Mouse (Mus musculus): ENCODE measurements around the gene Cubn. TPM values are rescaled to one million over a fixed set of nuclear protein-coding genes. Genes with fewer than 3 reads are reported as not detected.
A peak's percentile ranks its signal among the peaks of the same experiment; 100 is the strongest.

Cubn gene
- polyA plus RNA-seq, 1 experiment from 2014 or later, result 13.5 TPM

DNA sequence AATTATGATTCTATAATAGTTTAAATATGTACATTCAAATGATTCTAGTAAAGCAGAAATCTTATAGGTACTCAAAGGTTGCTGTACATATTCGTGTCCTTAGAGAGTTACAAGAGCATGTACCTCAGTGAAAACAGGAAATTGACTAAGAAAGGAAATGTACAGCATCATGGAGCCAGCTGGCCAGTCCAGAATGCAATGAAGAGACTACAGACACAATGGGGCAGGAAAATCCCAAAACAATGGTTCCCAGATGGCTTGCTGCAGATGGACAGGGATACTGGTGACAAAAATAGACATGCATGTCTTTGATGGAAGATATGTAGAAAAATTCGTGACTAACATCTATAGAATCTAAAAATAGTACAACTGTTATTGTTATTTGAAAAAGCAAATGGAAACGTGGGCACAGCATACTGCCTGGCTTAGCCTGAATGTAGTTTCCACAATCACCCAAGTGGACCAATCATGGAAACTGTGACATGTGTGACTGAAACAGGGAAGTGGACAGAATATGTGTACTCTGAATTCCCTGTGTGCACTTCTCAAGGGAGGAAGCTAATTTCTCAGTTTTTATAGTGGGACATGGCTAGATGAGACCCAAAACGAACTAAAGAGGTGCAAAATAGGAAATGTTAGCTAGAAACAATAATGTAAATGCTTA is 161.7 kb downstream of the Cubn start:
- Histone ChIP-seq H3K27ac (no peak overlapping the region), H3K27me3 (ENCODE audit: insufficient read depth, low read length) (no peaks in the 10 kb centered on the region), H3K4me1 (replicated peaks; ENCODE audit: insufficient read depth, low read length) (no peaks in the 10 kb centered on the region), H3K9ac (ENCODE audit: low read depth, low read length) (no peak overlapping the region), H3K4me2 (ENCODE audit: low read length) (no peak overlapping the region), H3K4me3 (replicated peaks; ENCODE audit: low read depth, low read length) (no peak overlapping the region), H3K9me3 (replicated peaks; ENCODE audit: low read length) (no peaks in the 10 kb centered on the region), H3K36me3 (ENCODE audit: insufficient read depth, low read length) (no peaks in the 10 kb centered on the region)
- ATAC-seq (replicated peaks; ENCODE audit: low FRiP score, low read depth), result no peak
- 55% methylated on average over 4 of the region's 4 CpGs for WGBS
- TF ChIP-seq CTCF (IDR thresholded peaks at IDR 0.05; ENCODE audit: low read depth), result no peak
- peak; percentile 46 for DNase-seq (ENCODE audit: low spot score)

- no peak for DNase-seq (ENCODE audit: low spot score)
- Histone ChIP-seq H3K4me3 (replicated peaks; ENCODE audit: low read depth, low read length) (no peak overlapping the region), H3K9me3 (replicated peaks; ENCODE audit: low read length) (no peaks in the 10 kb centered on the region), H3K4me1 (replicated peaks; ENCODE audit: insufficient read depth, low read length) (no peaks in the 10 kb centered on the region), H3K27me3 (ENCODE audit: insufficient read depth, low read length) (no peaks in the 10 kb centered on the region), H3K27ac (no peak overlapping the region), H3K36me3 (ENCODE audit: insufficient read depth, low read length) (no peaks in the 10 kb centered on the region), H3K4me2 (ENCODE audit: low read length) (no peak overlapping the region), H3K9ac (ENCODE audit: low read depth, low read length) (no peak overlapping the region)
- ATAC-seq (replicated peaks; ENCODE audit: low FRiP score, low read depth), result no peak
- WGBS, result 78% methylated on average over 3 of the region's 3 CpGs
- no peak for TF ChIP-seq CTCF (IDR thresholded peaks at IDR 0.05; ENCODE audit: low read depth)
Measured at GRCm38 (mm10) chr2:13303376-13303775, 188.2 kb downstream of the Cubn start.

- H3K4me1 ChIP-seq (replicated peaks; ENCODE audit: insufficient read depth, low read length), result no peaks in the 10 kb centered on the region
- no peaks in the 10 kb centered on the region for H3K36me3 ChIP-seq (ENCODE audit: insufficient read depth, low read length)
- TF ChIP-seq CTCF (IDR thresholded peaks at IDR 0.05; ENCODE audit: low read depth), result peak; percentile 72
- H3K9ac ChIP-seq (ENCODE audit: low read depth, low read length), result no peak overlapping the region
- no peak for ATAC-seq (replicated peaks; ENCODE audit: low FRiP score, low read depth)
- H3K4me2 ChIP-seq (ENCODE audit: low read length), result no peak overlapping the region
- H3K27me3 ChIP-seq (ENCODE audit: insufficient read depth, low read length), result no peaks in the 10 kb centered on the region
- H3K27ac ChIP-seq, result no peak overlapping the region
- no peak overlapping the region for H3K4me3 ChIP-seq (replicated peaks; ENCODE audit: low read depth, low read length)
- no peaks in the 10 kb centered on the region for H3K9me3 ChIP-seq (replicated peaks; ENCODE audit: low read length)
- DNase-seq (ENCODE audit: low spot score), result peak; percentile 73
- 36% methylated on average over 3 of the region's 3 CpGs for WGBS
Measured at GRCm38 (mm10) chr2:13299031-13299430, 192.6 kb downstream of the Cubn start.

DNA sequence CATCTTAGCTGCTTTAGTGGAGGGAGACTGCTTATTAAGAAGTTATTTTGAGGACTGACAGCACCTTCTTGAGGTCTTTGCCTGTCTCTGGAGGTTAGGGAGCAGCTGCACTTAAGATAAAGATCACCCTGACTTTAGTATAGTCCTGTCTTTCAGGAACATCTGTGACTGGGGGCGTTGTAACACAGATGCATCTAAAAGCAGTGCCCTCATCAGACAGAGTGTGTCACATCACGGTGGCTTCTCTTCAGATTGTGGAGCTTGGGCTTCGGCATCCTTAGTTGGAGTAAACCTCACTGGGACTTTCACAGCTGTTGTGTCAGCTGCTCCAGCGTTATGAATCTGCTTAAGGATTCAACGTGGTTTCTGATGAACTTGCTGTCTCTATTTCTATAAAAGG is 193.9 kb downstream of the Cubn start:
- DNase-seq (ENCODE audit: low spot score) (no peak), ATAC-seq (replicated peaks; ENCODE audit: low FRiP score, low read depth) (no peak)
- Histone ChIP-seq H3K9me3 (replicated peaks; ENCODE audit: low read length) (no peaks in the 10 kb centered on the region), H3K36me3 (ENCODE audit: insufficient read depth, low read length) (no peaks in the 10 kb centered on the region), H3K4me3 (replicated peaks; ENCODE audit: low read depth, low read length) (no peak overlapping the region), H3K27ac (no peak overlapping the region), H3K27me3 (ENCODE audit: insufficient read depth, low read length) (no peaks in the 10 kb centered on the region), H3K4me1 (replicated peaks; ENCODE audit: insufficient read depth, low read length) (no peaks in the 10 kb centered on the region), H3K4me2 (ENCODE audit: low read length) (no peak overlapping the region), H3K9ac (ENCODE audit: low read depth, low read length) (no peak overlapping the region)
- TF ChIP-seq CTCF (IDR thresholded peaks at IDR 0.05; ENCODE audit: low read depth), result no peak
- 48% methylated on average over 5 of the region's 5 CpGs for WGBS

GRCm38 (mm10) chr2:13290661-13291060 is 201.0 kb downstream of the Cubn start:
- peak; percentile 86 for DNase-seq (ENCODE audit: low spot score)
- ATAC-seq (replicated peaks; ENCODE audit: low FRiP score, low read depth), result no peak
- no peaks in the 10 kb centered on the region for H3K27me3 ChIP-seq (ENCODE audit: insufficient read depth, low read length)
- no peak overlapping the region for H3K27ac ChIP-seq
- H3K9ac ChIP-seq (ENCODE audit: low read depth, low read length), result no peak overlapping the region
- no peaks in the 10 kb centered on the region for H3K4me1 ChIP-seq (replicated peaks; ENCODE audit: insufficient read depth, low read length)
- H3K36me3 ChIP-seq (ENCODE audit: insufficient read depth, low read length), result no peaks in the 10 kb centered on the region
- no peak overlapping the region for H3K4me2 ChIP-seq (ENCODE audit: low read length)
- WGBS, result 0% methylated on average over 1 of the region's 1 CpGs
- no peaks in the 10 kb centered on the region for H3K9me3 ChIP-seq (replicated peaks; ENCODE audit: low read length)
- H3K4me3 ChIP-seq (replicated peaks; ENCODE audit: low read depth, low read length), result no peak overlapping the region
- TF ChIP-seq CTCF (IDR thresholded peaks at IDR 0.05; ENCODE audit: low read depth), result peak; percentile 80

DNA sequence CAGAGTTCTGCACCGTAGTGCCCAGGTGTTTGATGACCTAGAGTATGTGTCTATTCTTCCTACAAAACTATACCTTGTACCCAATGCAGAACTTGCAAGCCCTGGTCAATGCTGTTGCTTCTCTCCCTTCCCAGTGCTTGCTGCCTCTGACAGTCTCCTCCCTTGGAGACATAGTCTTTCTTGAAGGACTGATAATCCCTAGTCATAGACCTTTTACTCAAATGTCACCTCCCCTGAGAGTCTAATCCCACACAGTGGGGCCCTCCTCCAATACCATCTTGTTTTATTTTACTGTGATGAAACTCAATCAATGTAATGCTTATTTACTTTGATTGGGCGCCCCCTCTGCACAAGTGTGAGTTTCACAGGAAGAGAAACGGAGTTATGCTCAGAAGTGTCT is 201.5 kb downstream of the Cubn start:
- ATAC-seq (replicated peaks; ENCODE audit: low FRiP score, low read depth) (no peak), DNase-seq (ENCODE audit: low spot score) (no peak)
- Histone ChIP-seq H3K27me3 (ENCODE audit: insufficient read depth, low read length) (no peaks in the 10 kb centered on the region), H3K4me2 (ENCODE audit: low read length) (no peak overlapping the region), H3K9me3 (replicated peaks; ENCODE audit: low read length) (no peaks in the 10 kb centered on the region), H3K36me3 (ENCODE audit: insufficient read depth, low read length) (no peaks in the 10 kb centered on the region), H3K4me1 (replicated peaks; ENCODE audit: insufficient read depth, low read length) (no peaks in the 10 kb centered on the region), H3K27ac (no peak overlapping the region), H3K9ac (ENCODE audit: low read depth, low read length) (no peak overlapping the region), H3K4me3 (replicated peaks; ENCODE audit: low read depth, low read length) (no peak overlapping the region)
- no peak for TF ChIP-seq CTCF (IDR thresholded peaks at IDR 0.05; ENCODE audit: low read depth)
- 75% methylated on average over 3 of the region's 3 CpGs for WGBS
